Mouse (Mus musculus): Measurements from ENCODE around the gene Ndufb4.

DNA sequence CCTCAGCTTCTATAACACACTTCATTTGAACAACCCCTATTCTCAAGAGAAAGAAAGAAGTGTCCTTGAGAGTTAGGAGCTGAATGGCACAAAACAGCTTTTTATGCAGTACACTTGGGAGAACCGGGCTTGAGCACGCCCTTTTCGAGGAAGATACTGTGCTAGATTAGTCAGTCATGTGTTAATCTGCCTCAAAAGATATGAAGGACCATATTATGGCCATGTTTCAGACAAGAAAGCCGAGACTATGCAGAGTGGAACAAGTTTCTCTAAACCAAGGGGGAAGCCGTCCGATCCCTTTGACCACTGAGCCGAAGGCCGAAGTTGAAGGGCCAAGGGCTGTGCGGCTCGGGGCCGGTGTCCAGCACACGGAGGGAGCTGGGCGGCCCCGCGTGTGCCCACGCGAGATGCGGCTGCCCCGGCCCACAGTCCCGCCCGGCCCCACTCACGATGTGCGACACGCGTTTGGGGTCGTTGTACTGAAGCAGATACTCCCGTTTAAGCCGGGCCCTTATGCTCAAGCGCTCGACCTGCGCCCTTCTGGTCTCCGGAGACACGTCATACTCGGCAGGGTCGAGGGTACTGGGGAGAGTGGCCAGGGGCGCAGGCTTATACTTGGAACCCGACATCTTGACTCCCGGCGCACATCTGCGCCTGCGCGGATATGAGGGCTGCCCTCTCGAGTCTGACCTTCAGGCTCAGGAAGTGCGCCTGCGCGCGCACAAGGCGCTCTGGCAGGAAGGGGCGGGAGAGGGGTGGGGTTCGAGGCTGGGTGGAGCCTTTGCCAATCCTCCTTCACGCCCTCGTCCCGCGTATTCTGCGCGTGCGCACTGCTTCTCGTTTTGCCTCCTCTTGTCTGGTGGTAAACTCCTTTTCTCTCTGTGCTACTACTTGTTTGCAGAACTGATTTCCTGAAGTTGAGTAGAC lies at the start of gene Ndufb4:
- TF ChIP-seq CTCF (IDR thresholded peaks at IDR 0.05; ENCODE audit: extremely low read depth, insufficient read depth, low read length) (no peak), POLR2A (IDR thresholded peaks at IDR 0.05; ENCODE audit: extremely low read depth, insufficient read depth, low read length) (peak; percentile 55; the same call in 1 of the 2 replicates)

Measured in cortical plate, adult 2 months (tissue).